Mouse (Mus musculus) retina, embryonic 14.5 days (tissue): ENCODE measurements around the gene Igf2bp2.

ENCODE experiments used
- DNase-seq: peaks from one replicate; pipeline ENCODE4 v3.0.0-alpha.2; 2015; ENCODE audit warnings: low spot score

The Igf2bp2 gene

DNA sequence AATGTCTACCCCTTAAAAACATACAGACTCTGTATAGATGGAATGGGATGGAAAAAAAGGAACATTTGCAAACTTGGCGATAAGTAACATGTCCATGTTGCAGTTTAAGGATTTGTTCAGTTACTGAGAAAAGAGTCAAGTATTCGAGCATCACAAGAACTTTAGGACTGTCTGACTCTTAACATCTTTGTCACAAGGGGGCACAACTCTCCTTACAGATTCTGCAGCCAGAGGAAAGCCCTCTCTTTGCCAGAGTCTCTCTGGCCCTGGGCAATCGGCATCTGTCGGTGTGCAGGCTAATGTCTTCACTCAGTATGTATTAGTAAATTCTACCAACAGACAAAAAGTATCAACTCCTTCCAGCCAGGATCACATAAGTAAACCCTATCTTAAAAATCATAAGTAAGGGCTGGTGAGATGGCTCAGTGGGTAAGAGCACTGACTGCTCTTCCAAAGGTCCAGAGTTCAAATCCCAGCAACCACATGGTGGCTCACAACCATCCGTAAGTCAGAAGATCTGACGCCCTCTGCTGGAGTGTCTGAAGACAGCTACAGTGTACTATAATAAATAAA is 57.0 kb downstream of the Igf2bp2 start:
- DNase-seq: no peak

DNA sequence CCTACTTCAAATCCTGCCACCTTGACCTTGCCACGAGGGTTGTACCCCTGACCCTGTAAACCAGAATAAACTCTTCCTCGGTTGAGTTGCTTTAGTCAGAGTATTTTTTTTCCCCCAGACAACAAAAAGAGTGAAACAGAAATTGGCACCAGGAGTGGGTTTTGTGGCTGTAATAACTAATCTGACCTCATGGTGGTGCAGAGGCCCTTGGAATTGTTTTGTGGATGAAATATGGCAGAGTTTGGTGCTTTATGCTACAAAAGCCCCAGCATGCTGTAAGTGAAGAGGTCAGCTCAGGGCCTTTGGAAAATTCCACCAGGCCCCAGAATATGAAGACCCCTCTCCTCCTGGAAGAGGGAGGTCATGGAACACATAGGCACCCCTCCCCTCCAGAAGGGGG is 63.0 kb downstream of the Igf2bp2 start:
- no peak for DNase-seq

DNA sequence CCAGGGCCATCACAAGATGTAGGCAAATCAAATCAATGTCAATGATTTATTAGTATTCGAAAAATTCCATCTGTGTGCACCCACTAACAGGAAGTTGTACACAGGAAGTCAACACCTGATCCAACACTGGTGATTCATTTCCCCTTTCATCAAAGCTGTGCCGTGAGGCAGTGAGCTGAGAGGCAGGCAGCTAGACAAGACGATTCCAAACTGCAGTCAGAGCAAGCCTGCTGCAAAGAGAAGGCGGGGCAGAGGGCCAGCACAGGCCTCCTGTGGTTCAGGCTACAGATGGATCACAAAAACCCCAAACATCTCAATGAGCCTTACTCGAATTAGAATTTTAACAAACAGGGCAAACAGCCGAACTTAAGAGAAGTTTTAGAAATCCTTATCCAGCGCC is 65.4 kb downstream of the Igf2bp2 start:
- DNase-seq: no peak

DNA sequence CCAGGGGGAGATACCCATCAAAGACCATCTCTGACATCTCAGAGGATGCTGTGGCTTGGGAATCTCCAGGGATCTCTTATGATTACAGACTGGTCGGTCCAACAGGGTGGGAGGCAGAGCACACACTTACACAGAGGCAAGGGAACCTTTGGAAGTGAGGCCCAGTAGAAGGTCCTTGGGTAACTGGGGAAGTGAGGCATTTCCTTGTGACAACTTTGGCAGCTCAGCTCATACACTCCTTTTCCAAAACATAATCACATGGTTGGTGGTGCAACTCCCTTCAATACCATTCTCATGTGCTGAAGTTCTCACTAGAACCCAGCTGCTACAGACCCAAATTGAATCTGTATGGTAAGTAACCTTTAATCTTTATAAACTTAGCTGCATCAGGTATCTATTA is 67.3 kb downstream of the Igf2bp2 start:
- no peak for DNase-seq

DNA sequence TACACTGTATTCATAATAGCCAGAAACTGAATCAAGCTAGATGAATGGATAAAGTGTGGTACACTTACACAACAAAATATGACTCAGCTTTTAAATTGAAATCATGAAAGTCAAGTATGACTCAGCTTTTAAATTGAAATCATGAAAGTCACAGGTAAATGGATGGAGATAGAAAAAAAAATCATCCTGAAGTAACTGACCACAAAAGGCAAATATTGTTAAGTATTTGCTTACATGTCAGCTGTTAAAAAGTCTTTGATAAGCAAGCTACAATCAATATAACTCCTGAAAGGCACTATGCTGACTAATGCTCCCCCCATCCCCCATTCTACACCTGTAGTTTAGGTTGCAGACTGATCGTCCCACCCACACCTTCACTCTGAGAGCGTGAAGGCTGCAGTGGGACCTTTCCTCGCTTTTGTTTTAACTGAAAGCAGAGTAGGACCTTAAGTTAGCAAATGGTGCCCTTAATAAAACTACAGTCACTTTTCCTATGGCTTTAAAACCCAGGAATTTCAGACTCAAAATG is 71.8 kb downstream of the Igf2bp2 start:
- no peak for DNase-seq

DNA sequence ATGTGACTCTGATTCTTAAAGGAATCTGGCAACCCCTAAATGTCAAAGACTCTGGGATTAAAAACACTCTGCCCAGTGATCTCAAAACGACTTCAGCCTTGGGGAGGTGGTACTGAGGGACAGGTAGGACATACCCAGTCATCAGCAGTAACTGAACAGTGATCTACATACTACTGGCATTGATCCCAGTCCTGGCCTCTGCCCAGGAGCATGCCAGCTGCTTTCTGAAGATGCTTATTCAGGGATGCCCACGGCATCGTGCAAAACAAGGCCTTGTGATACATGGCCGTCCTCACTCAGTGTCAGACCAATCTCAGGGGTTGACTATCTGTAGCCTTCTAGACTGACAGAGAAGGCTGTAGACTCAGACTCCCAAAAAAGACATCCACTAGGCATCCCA is 77.7 kb downstream of the Igf2bp2 start:
- DNase-seq: no peak

DNA sequence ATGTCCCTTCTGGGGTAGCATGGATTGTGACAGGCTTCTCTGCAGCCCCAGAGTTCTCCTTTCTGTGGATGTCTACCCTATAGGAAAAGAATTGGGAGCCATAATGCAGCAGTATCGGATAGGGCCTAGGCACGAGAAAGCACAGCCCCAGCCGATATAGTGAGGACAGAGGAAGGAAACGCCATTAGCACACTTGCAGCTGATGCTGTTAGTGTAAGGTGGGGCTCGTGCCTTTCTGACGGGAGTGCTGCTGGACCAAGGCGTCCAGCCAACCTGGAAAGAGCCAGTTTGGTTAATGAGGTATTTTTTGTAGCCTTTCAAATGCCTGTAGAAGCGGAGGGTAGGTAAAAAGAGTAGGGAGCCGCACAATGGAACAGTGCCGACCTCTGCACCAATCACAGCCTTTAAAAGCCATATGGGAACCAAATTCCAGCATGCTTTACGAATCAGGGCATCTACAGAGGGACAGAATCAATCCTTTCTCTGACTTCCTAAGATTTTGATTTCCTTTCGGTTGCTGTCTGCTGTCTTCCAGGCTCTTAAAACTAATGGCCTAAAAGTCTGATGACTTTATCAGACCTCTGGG is 82.9 kb downstream of the Igf2bp2 start:
- no peak for DNase-seq

DNA sequence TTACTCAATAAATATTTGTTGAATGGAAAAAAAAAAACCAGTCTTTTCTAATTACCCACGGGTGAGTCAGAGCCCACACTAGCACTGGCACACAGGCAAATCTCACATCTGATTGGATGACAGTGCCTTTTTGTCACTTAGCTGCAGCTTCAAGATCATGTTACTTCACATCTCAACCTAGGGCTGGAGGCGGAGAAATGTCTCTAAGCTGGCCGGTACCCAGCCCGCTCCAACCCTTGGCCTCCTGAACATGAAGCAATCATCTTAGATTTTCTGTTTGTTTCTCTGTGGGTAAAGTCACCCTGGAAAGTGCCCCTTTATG is 86.5 kb downstream of the Igf2bp2 start:
- no peak for DNase-seq

DNA sequence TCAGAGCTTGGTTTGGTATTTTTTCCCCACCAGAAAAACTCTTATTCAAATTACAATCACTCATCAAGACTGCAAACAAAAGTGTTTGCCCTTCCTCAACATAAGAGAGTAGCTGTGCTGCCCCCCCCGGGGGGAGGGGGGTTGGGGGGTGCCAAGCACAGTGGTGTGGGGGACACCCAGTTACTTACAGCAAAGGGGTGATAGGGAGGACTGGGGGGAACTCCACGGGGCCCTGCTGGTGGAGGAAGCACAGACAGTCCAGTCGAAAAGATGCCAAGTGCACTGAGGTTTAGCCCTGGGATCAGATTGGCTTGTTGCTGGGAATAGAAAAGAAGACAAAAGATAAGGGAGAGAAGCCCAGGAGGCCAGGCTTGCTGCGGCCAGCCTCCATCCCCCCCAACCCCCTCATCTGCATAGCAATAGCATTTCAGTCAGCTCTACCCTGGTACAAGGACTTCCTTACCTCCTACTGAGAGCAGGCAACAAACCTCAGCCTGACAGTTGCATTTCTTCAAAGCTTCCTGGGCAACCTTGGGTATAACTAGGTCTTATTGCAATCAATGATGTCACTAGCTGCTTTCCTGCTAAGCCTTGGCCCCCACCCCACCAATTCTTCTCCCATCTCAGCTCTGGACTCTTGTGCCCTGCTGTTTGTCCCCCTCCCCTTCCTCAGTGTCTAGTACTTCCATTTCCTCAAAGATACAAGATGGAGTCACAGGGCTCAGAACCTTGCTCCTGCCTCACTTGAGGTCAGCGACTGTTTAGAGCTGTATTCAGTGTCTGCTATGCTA is 87.1 kb downstream of the Igf2bp2 start:
- DNase-seq: no peak

DNA sequence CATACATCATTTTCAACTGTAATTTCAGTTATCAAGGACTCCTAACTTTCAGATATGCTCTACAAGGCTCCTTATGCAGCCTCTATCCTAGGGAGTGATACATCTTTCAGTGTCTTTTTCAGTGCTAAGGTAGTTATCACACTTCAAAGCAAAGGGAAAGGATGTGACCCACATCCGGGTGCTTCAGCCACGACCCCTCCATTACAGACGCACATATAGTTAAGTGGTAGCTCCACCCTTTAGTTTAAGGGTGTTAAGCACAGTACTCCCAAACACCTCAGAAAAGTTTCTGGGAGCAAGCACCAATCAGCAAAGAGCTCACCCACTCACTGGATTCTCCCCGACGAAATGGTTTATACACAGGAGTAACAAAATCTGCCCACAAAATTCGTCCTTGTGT is 88.0 kb downstream of the Igf2bp2 start:
- no peak for DNase-seq

DNA sequence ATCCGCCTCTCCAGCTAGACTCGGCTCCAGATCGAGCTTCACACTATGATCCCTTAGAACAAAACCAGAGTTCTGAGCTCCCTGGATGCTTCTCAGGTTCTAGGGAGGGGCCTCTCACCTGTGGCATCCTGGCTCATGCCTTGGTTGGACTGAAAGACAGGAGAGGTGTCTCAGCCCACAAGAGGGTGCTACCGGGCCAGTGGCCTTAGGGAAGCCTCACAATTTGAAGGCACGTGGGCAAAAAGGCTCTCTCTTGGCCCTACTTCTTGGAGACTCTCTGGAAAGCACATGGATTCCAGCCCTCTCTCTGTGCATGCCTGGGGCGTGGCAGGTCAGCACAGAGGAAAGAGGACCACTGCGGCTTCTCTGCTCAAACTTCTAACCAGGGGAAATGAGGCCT is 91.7 kb downstream of the Igf2bp2 start:
- DNase-seq: no peak

DNA sequence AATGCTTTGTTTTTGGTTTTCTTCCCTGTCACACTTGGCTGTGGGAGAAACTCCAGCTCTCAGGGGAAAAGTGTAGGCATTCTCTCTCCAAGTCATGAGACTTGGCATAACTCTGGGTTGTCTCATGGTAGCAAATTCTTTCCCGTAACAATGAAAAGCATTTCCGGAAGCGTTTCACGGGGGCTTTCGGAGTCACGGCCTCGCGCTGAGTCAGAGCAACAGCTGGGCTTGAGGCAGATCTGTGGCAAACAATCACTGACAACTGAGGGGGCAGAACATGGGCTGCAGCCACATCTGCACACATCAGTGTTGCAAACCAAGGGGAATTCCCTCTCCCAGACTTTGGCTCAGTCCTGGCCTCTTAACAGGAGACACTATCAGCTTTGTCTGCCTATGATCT is 95.7 kb downstream of the Igf2bp2 start:
- DNase-seq: no peak

DNA sequence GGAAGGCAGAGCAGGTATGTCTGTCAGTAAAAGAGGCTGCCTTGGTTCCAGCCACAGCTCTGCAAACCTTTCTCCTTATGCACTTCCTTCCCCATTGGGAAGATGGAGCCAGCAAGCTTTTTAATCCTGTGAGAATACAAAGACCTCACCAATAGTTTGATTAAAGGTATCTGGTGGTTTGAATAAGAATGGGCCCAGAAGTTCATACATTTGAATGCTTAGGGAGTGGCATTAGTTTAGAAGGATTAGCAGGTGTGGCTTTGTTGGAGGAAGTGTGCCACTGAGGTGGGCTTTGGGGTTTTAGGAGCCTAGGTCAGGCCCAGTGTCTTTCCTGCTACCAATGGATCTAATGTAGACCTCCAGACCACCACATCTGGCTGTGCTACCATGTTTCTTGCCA is 97.6 kb downstream of the Igf2bp2 start:
- DNase-seq: no peak

DNA sequence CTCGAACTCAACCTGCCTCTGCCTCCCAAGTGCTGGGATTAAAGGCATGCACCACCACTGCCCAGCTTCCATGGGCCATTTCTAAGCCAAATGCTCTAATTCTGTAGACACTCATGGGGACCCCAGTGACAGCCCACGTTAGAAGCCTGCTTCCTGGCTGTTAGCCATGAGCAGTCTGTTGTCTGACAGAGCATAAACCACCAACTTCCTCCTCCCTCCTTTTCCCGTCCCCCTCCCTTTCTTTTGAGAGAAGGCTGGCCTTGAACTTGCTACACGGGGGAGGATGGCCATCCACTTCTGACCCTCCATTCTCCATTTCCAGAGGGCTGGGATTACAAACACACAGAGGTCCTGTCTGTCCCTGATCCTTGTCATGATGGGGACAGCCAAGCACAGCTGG is 100.8 kb downstream of the Igf2bp2 start:
- no peak for DNase-seq

DNA sequence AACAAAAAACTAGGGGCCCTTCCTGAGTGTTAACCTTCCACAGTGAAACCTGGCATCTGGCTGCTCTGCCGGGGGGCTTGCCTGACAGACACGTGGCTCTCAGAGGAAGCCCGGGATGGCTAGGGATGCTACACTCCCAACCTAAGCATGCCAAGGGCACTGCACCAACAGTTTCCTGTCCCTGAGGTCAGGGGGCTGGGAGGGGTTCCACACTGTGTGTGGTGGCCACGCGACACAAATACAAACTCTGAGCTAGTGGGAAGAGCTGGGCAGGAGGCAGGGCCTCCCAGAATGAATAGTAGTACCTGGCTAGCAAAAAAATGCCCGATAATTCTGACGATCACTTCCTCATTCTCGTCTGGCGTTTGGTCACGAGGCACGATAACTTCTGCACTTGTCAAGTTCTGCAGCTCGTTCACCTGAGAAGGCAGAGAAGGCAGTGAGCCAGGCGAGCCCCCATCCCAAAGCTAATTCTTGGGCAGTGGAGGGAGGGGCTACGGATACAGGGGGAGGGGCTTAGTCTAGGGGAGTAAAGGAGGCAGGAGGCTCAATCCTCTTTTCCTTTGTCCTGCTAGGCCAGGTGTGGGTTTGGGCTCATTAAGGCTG is 101.4 kb downstream of the Igf2bp2 start:
- no peak for DNase-seq

DNA sequence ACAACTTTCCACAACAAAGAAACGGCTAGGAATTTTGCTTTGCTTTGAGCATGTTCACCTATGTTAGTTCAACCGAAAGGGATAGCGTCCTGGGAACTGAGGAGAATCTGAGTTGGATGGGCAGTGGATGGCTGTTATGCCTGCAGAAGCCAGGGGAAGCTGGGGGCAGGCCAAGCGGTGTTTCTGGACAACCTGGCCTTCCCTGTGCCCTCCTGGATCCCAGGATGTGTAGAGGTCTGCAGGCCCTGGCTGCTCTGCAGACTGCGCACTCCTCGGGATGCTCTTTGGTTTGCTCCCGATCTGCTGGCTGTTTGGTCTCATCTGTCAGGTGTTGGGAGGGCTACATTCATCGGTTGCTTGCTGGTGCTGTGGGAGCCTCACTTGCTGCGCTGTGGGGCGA is 102.7 kb downstream of the Igf2bp2 start:
- no peak for DNase-seq

DNA sequence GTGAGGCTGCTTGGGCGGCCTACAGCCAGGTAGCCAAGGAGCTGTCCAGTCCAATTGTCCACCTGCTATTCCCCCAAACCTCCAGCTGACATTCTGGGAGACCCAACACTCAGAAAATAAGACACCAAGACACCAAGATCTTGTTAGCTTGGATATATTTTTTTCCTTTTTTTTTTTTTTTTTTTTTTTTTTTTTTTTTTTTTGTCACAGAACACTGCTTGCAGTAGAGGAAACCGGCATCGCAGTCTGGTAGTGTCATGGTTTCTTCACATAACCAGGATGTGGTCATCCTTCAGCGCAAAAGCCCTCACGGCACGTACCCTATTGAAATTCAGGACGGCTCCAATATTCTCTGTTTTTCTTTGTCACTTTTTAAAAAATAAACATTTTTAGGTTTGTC is 104.2 kb downstream of the Igf2bp2 start:
- no peak for DNase-seq

DNA sequence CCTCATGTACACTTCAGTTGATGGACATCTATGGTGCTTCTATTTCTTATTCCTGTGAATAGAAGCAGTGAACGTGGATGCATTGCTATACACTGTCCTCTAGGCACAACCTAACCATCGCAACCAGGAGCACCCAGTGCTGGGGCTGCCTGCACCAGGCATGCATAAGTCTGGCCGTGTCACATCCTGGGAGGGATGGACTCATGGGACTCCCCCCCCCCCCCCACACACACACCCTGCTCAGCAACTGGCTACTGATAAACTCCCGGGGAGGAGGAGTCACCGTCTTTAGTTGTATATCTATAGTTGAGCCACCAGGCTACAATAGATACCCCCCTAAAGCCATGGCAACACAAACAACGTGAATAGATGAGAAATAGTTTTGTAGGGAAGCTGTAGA is 105.6 kb downstream of the Igf2bp2 start:
- no peak for DNase-seq

DNA sequence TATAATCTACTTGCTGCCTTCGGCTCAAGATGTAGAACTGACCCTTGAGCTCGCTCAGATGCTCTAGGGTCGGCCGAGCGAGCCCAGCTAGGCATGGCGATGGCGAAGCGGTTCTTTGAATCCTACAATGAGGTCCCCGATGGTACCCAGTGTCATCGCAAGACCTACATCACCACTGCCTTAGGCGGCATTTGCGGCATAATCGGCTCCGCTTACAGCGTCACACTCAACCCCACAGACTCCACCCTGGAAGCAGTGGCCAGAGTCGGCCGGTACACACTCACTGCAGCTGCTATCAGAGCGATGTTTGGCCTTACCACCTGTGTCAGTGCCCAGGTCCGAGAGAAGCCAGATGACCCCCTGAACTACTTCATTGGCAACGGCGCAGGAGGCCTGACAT is 109.7 kb downstream of the Igf2bp2 start:
- no peak for DNase-seq

DNA sequence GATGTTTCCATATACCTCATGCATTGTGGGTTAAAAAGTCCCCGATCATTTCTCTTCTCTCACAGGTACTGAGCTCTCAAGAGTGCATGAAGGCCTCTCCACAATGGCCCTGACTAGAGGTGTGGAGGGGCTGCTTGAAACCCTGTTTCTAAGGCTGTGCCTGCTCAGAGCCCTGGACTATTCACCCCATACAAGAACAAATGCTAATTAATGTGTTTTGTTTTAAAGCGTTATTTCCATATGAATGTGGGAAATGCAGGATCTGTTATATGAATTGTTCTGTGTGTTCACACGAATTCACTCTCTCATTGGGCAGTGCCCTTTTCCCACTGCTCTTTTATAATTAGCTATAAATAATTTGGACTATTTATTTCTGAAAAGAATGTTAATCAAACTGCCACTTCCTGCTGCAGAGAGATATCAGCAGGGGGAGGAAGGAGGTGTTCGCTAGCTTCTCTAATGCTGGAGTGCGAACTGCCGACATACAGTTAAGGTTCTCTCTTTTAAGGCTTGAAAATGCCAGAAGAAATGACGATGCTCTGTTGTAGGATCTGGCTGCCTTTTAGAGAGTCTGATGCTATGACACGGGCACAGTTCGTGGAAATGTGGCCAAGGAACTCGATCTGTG is 116.2 kb downstream of the Igf2bp2 start:
- DNase-seq: no peak

DNA sequence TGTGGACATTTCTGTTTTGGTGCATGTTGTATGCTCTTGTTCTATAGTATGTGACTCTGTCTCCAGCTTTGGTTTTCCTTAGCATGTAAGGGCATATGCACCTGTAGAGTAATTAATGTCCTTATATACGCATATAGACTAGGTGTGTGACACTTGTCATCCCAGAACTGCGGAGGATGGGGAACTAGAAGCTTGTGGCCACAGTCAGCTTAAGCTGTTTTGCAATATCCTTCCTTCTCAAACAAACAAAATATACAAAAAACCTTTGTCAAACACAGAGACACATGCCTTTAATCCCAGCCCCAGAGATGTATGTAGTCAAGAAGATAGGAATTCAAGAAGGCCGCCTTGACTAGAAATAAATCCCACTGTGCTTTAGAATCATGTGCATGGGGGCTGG is 117.2 kb downstream of the Igf2bp2 start:
- no peak for DNase-seq

DNA sequence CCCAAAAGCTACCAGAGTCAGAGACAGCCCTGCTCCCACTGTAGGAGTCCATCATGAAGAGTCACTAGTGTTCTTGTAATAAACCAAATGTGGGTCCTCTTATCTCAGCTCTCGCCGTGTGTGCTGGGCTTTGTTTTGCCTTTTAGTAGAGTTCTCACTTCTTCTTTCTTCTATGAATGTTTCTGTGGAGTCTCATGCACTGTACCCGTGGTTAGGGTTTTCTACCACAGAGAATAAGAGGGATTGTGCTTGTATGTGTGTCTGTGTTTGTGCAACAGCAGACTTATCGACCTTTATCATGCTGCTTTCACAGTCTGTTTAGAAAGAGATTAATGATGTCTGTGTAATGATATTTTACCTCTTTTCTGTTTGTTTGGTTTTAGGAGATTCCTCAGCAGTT is 119.3 kb downstream of the Igf2bp2 start:
- DNase-seq: no peak

DNA sequence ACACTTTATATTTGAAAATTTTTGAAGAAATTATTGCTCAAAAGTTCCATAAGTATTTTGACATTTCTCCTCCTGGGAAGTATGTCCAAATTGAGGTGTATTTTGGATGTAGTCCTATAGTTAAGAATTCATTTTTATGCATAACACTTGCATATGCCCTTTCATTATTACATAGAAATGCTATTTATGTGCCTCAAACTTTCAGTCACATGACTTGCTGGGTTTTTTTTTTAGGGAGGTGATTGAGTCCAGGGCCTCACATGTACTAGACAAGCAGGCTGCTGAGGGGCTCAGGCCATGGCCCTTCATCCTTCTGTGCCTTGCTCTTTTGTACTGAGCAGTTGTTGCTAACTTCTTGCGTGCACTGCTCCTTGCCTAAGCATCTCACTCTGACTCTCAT is 123.1 kb downstream of the Igf2bp2 start:
- no peak for DNase-seq
